Mouse (Mus musculus): Measurements from ENCODE around the gene Eya3.
A peak's percentile ranks its signal among the peaks of the same experiment; 100 is the strongest.
"Not testable (repeated sequence)": the region's sequence is repeated elsewhere in the genome, so short reads cannot be mapped to it uniquely, and the experiment has no call there.

Eya3 gene

DNA sequence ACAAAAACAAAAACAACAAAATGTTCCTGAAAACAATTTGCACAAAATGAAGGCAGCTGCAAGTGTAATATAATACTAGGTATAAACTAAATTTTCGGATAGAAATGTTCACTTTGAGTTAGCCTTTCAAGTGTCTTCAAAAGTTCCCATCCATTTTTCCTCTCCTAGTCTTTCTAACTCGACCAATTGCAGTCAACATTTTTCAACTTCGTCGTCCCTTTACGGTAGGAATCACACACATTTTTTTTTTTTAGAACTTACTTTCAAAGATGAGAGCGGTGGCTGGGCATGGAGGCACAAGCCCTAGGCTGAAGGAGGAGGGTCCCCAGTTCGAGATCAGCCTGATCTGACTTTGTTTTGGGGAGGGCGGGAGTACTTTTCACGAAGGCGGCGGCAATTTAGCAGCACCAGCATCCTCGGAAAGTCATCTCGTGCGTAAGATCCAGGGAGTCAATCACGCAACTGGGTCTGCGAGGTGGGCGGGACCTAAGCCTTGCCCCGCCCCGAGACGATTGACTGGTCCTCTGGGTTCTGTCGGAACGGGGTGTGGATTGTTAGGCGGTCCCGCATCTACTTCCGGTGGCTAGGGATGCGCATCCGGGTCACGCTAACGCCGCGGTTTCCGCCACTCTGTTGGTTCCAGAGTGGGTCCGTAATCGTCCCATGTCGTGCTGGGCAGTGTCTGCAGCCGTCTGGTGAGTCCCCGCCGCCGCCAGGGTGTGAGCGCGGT is at the start of gene Eya3:
Gene Eya3 (plus strand): TSS at position 527 of the 730 bp plus-strand sequence.
- DNase-seq (ENCODE audit: low spot score in 2 of 2): peak; percentile 96 to 97

DNA sequence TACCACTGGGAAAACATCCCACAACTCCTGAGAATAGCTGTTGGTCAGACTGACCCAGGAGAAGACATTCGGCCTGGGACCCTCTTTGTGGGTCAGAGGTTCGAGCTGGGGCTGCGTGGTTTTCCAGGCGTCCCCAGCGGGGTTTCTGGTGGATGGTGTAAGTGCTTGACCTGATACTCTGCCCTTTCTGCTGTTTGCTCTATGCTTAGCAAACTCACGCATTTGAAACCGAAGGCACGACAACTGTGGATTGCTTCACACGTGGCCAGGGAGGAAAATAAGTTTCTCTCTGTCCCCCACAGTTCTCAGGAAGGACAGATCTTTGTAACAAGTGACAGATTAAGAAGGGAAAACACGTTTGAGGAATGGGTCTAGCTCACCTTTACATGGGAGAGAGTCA is 48.1 kb upstream of the Eya3 start:
- DNase-seq (ENCODE audit: low spot score in 2 of 2): no peak

GRCm38 (mm10) chr4:132592958-132593357 is 45.8 kb upstream of the Eya3 start:
- peak in 1 of 2 experiments; percentile 40 for DNase-seq (ENCODE audit: low spot score in 2 of 2)

- DNase-seq (ENCODE audit: low spot score in 2 of 2): no peak
Measured at GRCm38 (mm10) chr4:132594191-132594590, 44.6 kb upstream of the Eya3 start.

- DNase-seq (ENCODE audit: low spot score in 2 of 2): no peak
Measured at GRCm38 (mm10) chr4:132598861-132599260, 39.9 kb upstream of the Eya3 start.

- DNase-seq (ENCODE audit: low spot score in 2 of 2): no peak
Measured at GRCm38 (mm10) chr4:132599764-132600163, 39.0 kb upstream of the Eya3 start.

DNA sequence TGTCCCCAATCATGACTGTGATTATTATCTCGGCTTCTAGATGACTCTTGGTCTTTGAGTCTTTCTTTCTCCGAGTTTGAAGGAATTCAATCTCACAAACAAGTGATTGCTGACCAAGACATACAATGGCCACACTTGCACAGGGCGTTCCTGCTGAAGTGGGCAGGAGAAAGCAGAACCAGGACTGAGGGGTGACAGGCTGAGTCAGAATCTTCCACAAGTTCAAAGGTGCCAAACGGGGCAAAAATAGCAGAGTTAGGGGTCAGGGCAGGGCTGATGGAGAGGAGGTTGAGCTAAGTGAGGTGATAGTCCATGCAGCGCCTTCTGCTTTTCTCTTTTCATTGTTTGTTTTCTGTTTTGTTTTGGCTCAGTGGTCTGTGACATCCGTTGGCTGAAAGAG is 38.3 kb upstream of the Eya3 start:
- DNase-seq (ENCODE audit: low spot score in 2 of 2): peak in 1 of 2 experiments; percentile 30

GRCm38 (mm10) chr4:132601242-132601641 is 37.5 kb upstream of the Eya3 start:
- not testable (repeated sequence) for DNase-seq (ENCODE audit: low spot score in 2 of 2)

GRCm38 (mm10) chr4:132603468-132603867 is 35.3 kb upstream of the Eya3 start:
- no peak for DNase-seq (ENCODE audit: low spot score in 2 of 2)

DNA sequence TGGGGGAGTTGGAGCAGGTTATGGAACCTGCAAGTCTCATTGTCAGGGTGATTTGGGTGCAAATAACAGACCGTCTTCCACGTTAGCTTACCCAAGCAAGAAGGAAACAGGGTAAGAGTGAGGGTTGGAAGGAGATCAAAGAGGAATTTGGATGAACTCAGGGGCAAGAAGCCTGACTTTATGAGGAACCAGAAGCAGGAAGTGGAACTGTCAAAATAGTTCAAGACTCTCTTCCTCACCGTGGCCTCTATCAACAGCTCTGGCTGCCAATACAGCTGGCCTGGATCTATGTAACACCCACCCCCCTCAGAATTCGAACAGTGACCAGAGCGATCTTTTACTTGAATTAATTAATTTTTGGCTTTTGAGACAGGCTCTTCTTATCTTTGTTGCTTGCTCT is 33.0 kb upstream of the Eya3 start:
- DNase-seq (ENCODE audit: low spot score in 2 of 2): no peak

DNA sequence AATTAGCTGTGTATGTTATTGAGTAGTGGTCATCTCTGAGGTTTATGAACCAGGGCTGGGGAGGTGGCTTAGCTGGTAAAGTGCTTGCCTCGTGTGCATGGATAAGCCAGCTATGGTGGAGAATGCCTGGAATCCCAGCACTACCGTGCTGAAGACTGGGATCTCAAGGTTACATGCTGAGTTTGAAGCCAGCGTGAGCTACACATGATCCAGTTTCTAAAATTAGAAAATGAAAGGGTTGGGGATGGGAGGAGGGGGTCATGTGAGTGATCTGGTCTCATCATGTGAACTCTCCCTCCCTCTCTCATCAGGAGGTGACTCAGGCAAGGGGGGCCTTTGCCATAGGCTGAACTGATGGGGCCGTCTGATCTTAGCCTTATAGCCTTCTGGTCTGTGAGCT is 30.6 kb upstream of the Eya3 start:
- DNase-seq (ENCODE audit: low spot score in 2 of 2): no peak

DNA sequence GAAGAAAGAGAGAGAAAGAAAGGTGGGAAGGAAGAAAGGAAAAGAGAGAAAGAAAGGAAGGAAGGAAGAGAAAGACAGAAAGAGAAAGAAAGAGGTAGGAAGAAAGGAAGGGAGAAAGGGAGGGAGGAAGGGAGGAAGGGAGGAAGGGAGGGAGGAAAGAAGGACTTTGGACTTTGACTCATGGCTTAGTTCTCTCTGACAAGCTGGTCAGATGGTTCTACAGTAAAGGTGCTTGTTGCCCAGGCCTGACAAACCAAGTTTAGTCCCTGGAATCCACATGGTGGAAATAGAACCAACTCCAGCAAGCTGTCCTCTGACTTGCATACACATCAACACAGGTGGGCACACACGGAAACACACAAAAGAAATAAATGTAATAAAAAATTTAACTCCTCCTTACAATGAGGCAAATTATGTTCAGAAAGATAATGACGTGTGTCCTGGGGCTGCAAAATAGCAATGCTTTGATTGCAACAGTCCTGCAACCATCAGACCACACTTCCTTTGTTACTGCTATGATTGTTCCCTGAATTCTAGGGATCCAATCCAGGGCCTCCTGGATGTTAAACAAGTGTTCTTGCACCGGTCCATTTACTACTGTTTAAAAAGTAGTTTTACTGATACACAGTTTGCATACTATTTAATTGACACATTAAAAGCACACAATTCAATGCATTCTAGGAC is 28.3 kb upstream of the Eya3 start:
- DNase-seq (ENCODE audit: low spot score in 2 of 2): no peak

- DNase-seq (ENCODE audit: low spot score in 2 of 2): no peak
Measured at GRCm38 (mm10) chr4:132611320-132611719, 27.5 kb upstream of the Eya3 start.

GRCm38 (mm10) chr4:132617873-132618272 is 20.9 kb upstream of the Eya3 start:
- peak in 1 of 2 experiments; percentile 57 for DNase-seq (ENCODE audit: low spot score in 2 of 2)

GRCm38 (mm10) chr4:132618850-132619375 is 19.9 kb upstream of the Eya3 start:
- no peak for DNase-seq (ENCODE audit: low spot score in 2 of 2)

DNA sequence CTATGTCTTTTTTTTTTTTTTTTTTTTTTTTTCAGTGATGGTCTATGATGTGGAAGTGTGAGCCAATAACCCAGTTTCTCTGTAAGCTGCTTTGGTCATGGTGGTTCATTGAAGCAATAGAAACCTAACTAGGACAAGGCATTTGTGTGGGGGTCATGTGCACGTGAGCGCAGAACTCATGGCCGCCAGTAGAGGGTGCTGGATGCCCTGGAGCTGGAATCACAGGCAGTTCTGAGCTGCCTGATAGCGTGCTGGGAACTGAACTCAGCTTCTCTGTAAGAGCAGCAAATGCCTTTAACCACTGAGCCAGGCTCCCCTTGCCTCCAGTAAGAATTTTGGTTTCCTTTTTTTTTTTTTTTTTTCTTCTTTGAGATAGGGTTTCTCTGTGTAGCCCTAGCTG is 18.7 kb upstream of the Eya3 start:
- DNase-seq (ENCODE audit: low spot score in 2 of 2): no peak

GRCm38 (mm10) chr4:132621287-132622068 is 17.3 kb upstream of the Eya3 start:
- DNase-seq (ENCODE audit: low spot score in 2 of 2): peak in 1 of 2 experiments; percentile 10

DNA sequence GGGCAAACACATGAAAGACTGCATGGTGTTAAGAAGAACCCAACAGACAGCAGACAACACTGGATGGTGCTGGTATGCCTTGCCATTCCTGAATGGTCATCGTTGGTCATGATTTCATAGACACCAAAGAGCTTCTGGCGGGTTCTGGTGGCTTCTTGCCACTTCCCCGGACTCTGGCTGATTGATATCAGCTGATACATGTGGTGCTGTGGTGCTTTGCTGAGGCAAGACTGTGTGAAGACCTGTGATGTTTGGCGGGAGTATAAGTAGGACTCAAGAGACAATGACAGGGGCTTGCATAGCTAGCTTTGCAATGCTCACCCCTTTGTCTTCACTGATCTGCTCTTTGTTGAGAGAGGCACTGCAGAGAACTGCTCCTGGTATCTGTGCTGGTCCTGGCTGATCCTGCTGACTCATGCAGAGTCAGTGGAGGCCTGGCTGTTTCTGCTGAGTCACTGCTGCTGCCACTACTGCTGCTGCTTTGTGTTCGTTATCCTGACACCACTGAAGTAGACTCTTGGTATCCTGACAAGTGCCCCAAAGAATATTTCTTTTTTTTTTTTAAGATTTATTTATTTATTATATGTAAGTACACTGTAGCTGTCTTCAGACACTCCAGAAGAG is 14.6 kb upstream of the Eya3 start:
- no peak for DNase-seq (ENCODE audit: low spot score in 2 of 2)

DNA sequence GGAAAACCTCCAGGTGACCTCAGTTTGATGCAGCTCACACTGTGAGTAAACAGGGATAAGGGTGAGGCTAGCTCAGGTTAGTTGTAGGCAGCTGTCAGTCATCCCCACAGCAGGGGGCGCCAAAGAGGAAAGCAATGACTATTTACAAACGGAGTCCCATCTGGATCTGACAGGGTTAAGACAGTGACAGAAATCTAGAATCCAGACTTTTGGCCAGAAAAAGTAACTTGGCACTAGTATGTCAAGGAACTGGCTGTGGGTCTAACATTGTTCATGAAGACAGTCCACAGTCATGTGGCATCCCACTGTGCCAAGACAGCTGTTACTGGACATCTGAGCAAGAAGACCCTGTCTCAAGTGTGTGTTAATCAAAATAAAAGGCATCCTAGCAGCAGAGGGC is 10.0 kb upstream of the Eya3 start:
- DNase-seq (ENCODE audit: low spot score in 2 of 2): no peak

GRCm38 (mm10) chr4:132635971-132636370 is 2.8 kb upstream of the Eya3 start:
- DNase-seq (ENCODE audit: low spot score in 2 of 2): no peak

DNA sequence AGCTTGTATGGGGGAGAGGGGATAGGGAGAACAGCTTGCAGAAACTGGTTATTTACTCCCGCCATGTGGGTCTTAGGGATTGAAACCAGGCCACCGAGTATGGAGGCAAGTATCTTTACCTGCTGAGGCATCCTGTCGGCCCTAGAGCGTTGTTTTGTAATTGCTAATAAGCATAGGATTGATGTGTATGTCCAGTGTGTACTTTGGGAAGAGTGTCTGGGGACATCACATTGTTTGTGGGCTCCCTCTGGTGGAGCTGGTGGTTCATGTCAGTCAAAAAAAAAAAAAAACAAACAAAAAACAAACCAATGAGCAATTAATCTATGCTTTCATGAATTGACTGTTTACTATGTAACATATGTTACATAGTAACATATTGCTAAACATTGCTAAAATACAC is 2.2 kb upstream of the Eya3 start:
- DNase-seq (ENCODE audit: low spot score in 2 of 2): no peak

DNA sequence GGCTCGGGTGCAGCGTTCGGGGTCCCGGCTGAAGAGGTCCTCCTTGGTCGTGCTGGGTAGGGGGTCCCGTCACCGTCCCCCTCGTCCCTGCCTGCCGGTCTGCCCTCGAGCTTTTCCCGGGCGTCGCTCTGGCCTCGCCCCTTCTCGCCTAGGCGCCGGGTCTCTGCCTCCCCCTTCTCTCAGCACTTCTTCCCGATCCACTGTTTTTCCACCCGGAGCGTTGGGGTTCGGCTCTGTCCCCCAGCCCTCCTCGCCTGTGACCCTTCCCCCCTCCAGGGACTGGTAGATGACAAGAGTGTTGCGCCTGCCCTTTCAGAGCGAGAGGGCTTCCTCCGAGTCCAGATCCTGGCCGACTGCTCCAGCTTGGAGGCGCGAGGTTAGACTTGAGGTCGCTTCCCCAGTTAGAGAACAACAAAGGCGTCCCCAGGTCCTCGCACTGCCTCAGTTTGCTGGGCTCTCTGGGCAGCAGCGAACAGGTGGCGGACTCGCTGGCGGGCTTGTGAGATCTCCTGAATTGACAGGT is 465 bp downstream of the Eya3 start:
- peak; percentile 42 to 50 for DNase-seq (ENCODE audit: low spot score in 2 of 2)
